Mouse (Mus musculus) heart, embryonic 15.5 days (tissue): ENCODE results near the gene Rab7b. TPM values are rescaled to one million over a fixed set of nuclear protein-coding genes. Genes with fewer than 3 reads are reported as not detected.

Experiments
- ATAC-seq: fragments of 200-750 bp; cut with Nextera tagmentation; replicated peaks from 2 replicates; pipeline ENCODE4 v1.8.0; 2017; ENCODE audit warnings: low read depth, moderate TSS enrichment; ENCODE audit not compliant: insufficient number of reproducible peaks, insufficient read depth, low FRiP score
- H3K27ac ChIP-seq: fragments of 300-500 bp; sonication (generic); 2 replicates; pipeline ENCODE4 v1.5.1; 2015; ENCODE audit warnings: mild to moderate bottlenecking, inconsistent platforms
- H3K27me3 ChIP-seq: fragments of 300-500 bp; sonication (generic); 2 replicates; pipeline ENCODE4 v1.6.1; 2015; ENCODE audit warnings: inconsistent platforms
- H3K36me3 ChIP-seq: fragments of 300-500 bp; sonication (generic); 2 replicates; pipeline ENCODE4 v1.6.1; 2015; ENCODE audit warnings: mild to moderate bottlenecking, inconsistent platforms
- H3K4me1 ChIP-seq: fragments of 300-500 bp; sonication (generic); replicated peaks from 2 replicates; pipeline ENCODE4 v1.6.1; 2015; ENCODE audit warnings: inconsistent platforms
- H3K4me2 ChIP-seq: fragments of 300-500 bp; sonication (generic); 2 replicates; pipeline ENCODE4 v1.6.1; 2015; ENCODE audit warnings: inconsistent platforms, mild to moderate bottlenecking, moderate library complexity
- H3K4me3 ChIP-seq: fragments of 300-500 bp; sonication (generic); 2 replicates; pipeline ENCODE4 v1.5.1; 2015; ENCODE audit warnings: mild to moderate bottlenecking, inconsistent platforms
- H3K9ac ChIP-seq: fragments of 300-500 bp; sonication (generic); 2 replicates; pipeline ENCODE4 v1.6.1; 2015; ENCODE audit warnings: mild to moderate bottlenecking, inconsistent platforms
- H3K9me3 ChIP-seq: fragments of 300-500 bp; sonication (generic); replicated peaks from 2 replicates; pipeline ENCODE4 v1.6.1; 2016; ENCODE audit warnings: inconsistent platforms
- WGBS: fragments of 180-500 bp; shearing (Covaris S2); methylation state at CpG from one replicate; pipeline ENCODE4 v1.1.7; 2015; ENCODE audit warnings: mixed read lengths; 5-methylcytosine and 5-hydroxymethylcytosine counted together
- polyA plus RNA-seq: library from polyadenylated mRNA; unstranded; fragments of >200 nt; fragmentation: Nextera tagmentation; extraction: Ambion mirVana; gene quantifications from 2 replicates; pipeline ENCODE4 v1.2.1, GENCODE M21; 2015

The Rab7b gene
- polyA plus RNA-seq, 1 experiment from 2014 or later: 3.3 TPM

GRCm38 (mm10) chr1:131739481-131740160, 51.1 kb downstream of the Rab7b start:
- WGBS: 94% methylated on average over 9 of the region's 9 CpGs
- H3K36me3 ChIP-seq: no peaks in the 10 kb centered on the region
- no peaks in the 10 kb centered on the region for H3K9me3 ChIP-seq
- H3K27ac ChIP-seq: no peak overlapping the region
- no peaks in the 10 kb centered on the region for H3K27me3 ChIP-seq
- H3K4me3 ChIP-seq: no peak overlapping the region
- no peak overlapping the region for H3K9ac ChIP-seq
- H3K4me2 ChIP-seq: no peak overlapping the region
- peaks cover 27% of the 10 kb centered on the region for H3K4me1 ChIP-seq
- no peak for ATAC-seq

GRCm38 (mm10) chr1:131743868-131744464, 55.5 kb downstream of the Rab7b start, which contains the start of gene Slc26a9:
Gene Slc26a9, plus strand, starts transcription at chr1:131744022.
- H3K4me1 ChIP-seq: peaks cover 12% of the 10 kb centered on the region
- 0 out of 2 replicates have a peak within 1 kb of the TSS, but pooled peaks have one; percentile 22 for H3K27ac ChIP-seq
- no peaks in the 10 kb centered on the region for H3K9me3 ChIP-seq
- H3K9ac ChIP-seq: no peak within 1 kb of the TSS
- H3K27me3 ChIP-seq: 0 out of 2 replicates have a peak, but pooled peaks cover 4% of the 10 kb centered on the region
- H3K4me2 ChIP-seq: no peak within 1 kb of the TSS
- 57% methylated on average over 10 of the region's 10 CpGs for WGBS
- no peaks in the 10 kb centered on the region for H3K36me3 ChIP-seq
- ATAC-seq: no peak
- no peak within 1 kb of the TSS for H3K4me3 ChIP-seq

- H3K9ac ChIP-seq: no peak overlapping the region
- H3K4me3 ChIP-seq: no peak overlapping the region
- ATAC-seq: no peak
- H3K27me3 ChIP-seq: 0 out of 2 replicates have a peak, but pooled peaks cover 5% of the 10 kb centered on the region
- H3K4me2 ChIP-seq: no peak overlapping the region
- no peaks in the 10 kb centered on the region for H3K36me3 ChIP-seq
- WGBS: 69% methylated on average over 5 of the region's 5 CpGs
- peaks cover 12% of the 10 kb centered on the region for H3K4me1 ChIP-seq
- H3K27ac ChIP-seq: no peak overlapping the region
- no peaks in the 10 kb centered on the region for H3K9me3 ChIP-seq
These were observed 56.9 kb downstream of the Rab7b start for GRCm38 (mm10) chr1:131745391-131745790.

GRCm38 (mm10) chr1:131747761-131748160, 59.3 kb downstream of the Rab7b start:
- Histone ChIP-seq H3K27ac (no peak overlapping the region), H3K4me2 (no peak overlapping the region)
- WGBS: 64% methylated on average over 2 of the region's 2 CpGs

GRCm38 (mm10) chr1:131748636-131749035, 60.1 kb downstream of the Rab7b start:
- Histone ChIP-seq H3K9ac (no peak overlapping the region), H3K9me3 (no peaks in the 10 kb centered on the region), H3K4me1 (peaks cover 12% of the 10 kb centered on the region), H3K27me3 (0 out of 2 replicates have a peak, but pooled peaks cover 5% of the 10 kb centered on the region), H3K4me3 (no peak overlapping the region), H3K4me2 (no peak overlapping the region), H3K36me3 (no peaks in the 10 kb centered on the region), H3K27ac (no peak overlapping the region)
- 83% methylated on average over 2 of the region's 2 CpGs for WGBS
- ATAC-seq: no peak

More at GRCm38 (mm10) chr1:131747761-131748160, 59.3 kb downstream of the Rab7b start:
- H3K9ac ChIP-seq: no peak overlapping the region
- no peak for ATAC-seq
- 0 out of 2 replicates have a peak, but pooled peaks cover 5% of the 10 kb centered on the region for H3K27me3 ChIP-seq
- H3K4me3 ChIP-seq: no peak overlapping the region
- H3K36me3 ChIP-seq: no peaks in the 10 kb centered on the region
- no peaks in the 10 kb centered on the region for H3K9me3 ChIP-seq
- peaks cover 12% of the 10 kb centered on the region for H3K4me1 ChIP-seq

GRCm38 (mm10) chr1:131749706-131750545, 61.4 kb downstream of the Rab7b start:
- Histone ChIP-seq H3K4me2 (no peak overlapping the region), H3K9ac (no peak overlapping the region), H3K9me3 (no peaks in the 10 kb centered on the region), H3K36me3 (no peaks in the 10 kb centered on the region), H3K27me3 (0 out of 2 replicates have a peak, but pooled peaks cover 5% of the 10 kb centered on the region), H3K4me3 (no peak overlapping the region), H3K4me1 (peaks cover 13% of the 10 kb centered on the region), H3K27ac (no peak overlapping the region)
- WGBS: 71% methylated on average over 15 of the region's 15 CpGs
- no peak for ATAC-seq

- Histone ChIP-seq H3K4me3 (no peak overlapping the region), H3K27ac (no peak overlapping the region), H3K36me3 (no peaks in the 10 kb centered on the region), H3K27me3 (0 out of 2 replicates have a peak, but pooled peaks cover 5% of the 10 kb centered on the region), H3K4me1 (peaks cover 19% of the 10 kb centered on the region), H3K4me2 (no peak overlapping the region), H3K9ac (no peak overlapping the region), H3K9me3 (no peaks in the 10 kb centered on the region)
- 67% methylated on average over 3 of the region's 3 CpGs for WGBS
- no peak for ATAC-seq
These were observed 62.8 kb downstream of the Rab7b start for GRCm38 (mm10) chr1:131751181-131751890.

GRCm38 (mm10) chr1:131751891-131752311, 63.4 kb downstream of the Rab7b start:
- Histone ChIP-seq H3K4me2 (no peak overlapping the region), H3K9ac (no peak overlapping the region), H3K27me3 (0 out of 2 replicates have a peak, but pooled peaks cover 5% of the 10 kb centered on the region), H3K4me1 (peaks cover 19% of the 10 kb centered on the region), H3K27ac (no peak overlapping the region), H3K9me3 (no peaks in the 10 kb centered on the region), H3K36me3 (no peaks in the 10 kb centered on the region), H3K4me3 (no peak overlapping the region)
- WGBS: 57% methylated on average over 10 of the region's 10 CpGs
- no peak for ATAC-seq

GRCm38 (mm10) chr1:131754212-131754829, 65.8 kb downstream of the Rab7b start:
- no peaks in the 10 kb centered on the region for H3K9me3 ChIP-seq
- ATAC-seq: no peak
- peak overlapping the region; percentile 44 for H3K27ac ChIP-seq
- peaks cover 19% of the 10 kb centered on the region for H3K4me1 ChIP-seq
- 43% methylated on average over 3 of the region's 3 CpGs for WGBS
- H3K4me3 ChIP-seq: no peak overlapping the region
- H3K9ac ChIP-seq: no peak overlapping the region
- no peaks in the 10 kb centered on the region for H3K36me3 ChIP-seq
- no peak overlapping the region for H3K4me2 ChIP-seq
- no peaks in the 10 kb centered on the region for H3K27me3 ChIP-seq

GRCm38 (mm10) chr1:131754916-131755315, 66.4 kb downstream of the Rab7b start:
- no peak; the same call in 1 of the 2 replicates for ATAC-seq
- H3K27ac ChIP-seq: peak overlapping the region; percentile 44
- H3K27me3 ChIP-seq: no peaks in the 10 kb centered on the region
- no peaks in the 10 kb centered on the region for H3K36me3 ChIP-seq
- H3K9ac ChIP-seq: no peak overlapping the region
- peaks cover 21% of the 10 kb centered on the region for H3K4me1 ChIP-seq
- 44% methylated on average over 4 of the region's 4 CpGs for WGBS
- H3K4me3 ChIP-seq: no peak overlapping the region
- H3K9me3 ChIP-seq: no peaks in the 10 kb centered on the region
- no peak overlapping the region for H3K4me2 ChIP-seq
